In genomic region chr16:5421591-5421990, GRCm38 (mm10) we compare ENCODE assay signal across 25 mouse cellular contexts.
DNase-seq lines count a peak whose midpoint lies in the region; ATAC-seq and TF ChIP-seq lines count a peak whose summit lies in the region.
"Had no signal": no experiment of that assay in that cellular context is flagged by ENCODE, and none has a peak within 500 bp of the region (broad histone marks: within the 10 kb centered on the region; RNA-seq: fewer than 3 reads in every experiment).

No protein-coding gene starts in this region.

- no peaks in the 10 kb centered on the region for H3K27me3 ChIP-seq in heart, adult 2 months (ENCODE audit: control insufficient read depth, insufficient read depth, low read length)
- H3K27me3 ChIP-seq in liver, postnatal 0 days (ENCODE audit: insufficient read depth, low read length) = no peaks in the 10 kb centered on the region
- H3K27me3 ChIP-seq: embryonic facial prominence, embryonic 13.5 days; forebrain, embryonic 13.5 days; hindbrain, embryonic 15.5 days; limb, embryonic 12.5 days; liver, embryonic 13.5 days; lung, embryonic 15.5 days; midbrain, embryonic 15.5 days had no signal

- no peaks in the 10 kb centered on the region for H3K79me2 ChIP-seq in heart, adult 2 months (replicated peaks; ENCODE audit: control insufficient read depth, insufficient read depth, low read length)

- no peak for TF ChIP-seq POLR2A in heart, adult 2 months (IDR thresholded peaks at IDR 0.05; ENCODE audit: insufficient read depth, low read depth, low read length)

- no peak for ATAC-seq in liver, postnatal 0 days
- ATAC-seq: forebrain, embryonic 13.5 days; midbrain, embryonic 15.5 days had no signal

- H3K27ac ChIP-seq in heart, adult 2 months = no peak overlapping the region
- H3K27ac ChIP-seq in liver, postnatal 0 days (ENCODE audit: low read depth) = no peak overlapping the region
- H3K27ac ChIP-seq: embryonic facial prominence, embryonic 13.5 days; forebrain, embryonic 13.5 days; gastrocnemius, adult 2 months; heart, embryonic 10.5 days; hindbrain, embryonic 15.5 days; kidney, postnatal 0 days; limb, embryonic 12.5 days; liver, embryonic 13.5 days; lung, embryonic 15.5 days; midbrain, embryonic 15.5 days; stomach, postnatal 0 days had no signal

- H3K4me3 ChIP-seq in heart, adult 2 months = no peak overlapping the region
- no peak overlapping the region for H3K4me3 ChIP-seq in liver, postnatal 0 days (ENCODE audit: low read depth, low read length)
- H3K4me3 ChIP-seq: embryonic facial prominence, embryonic 13.5 days; erythroblast, embryonic 14.5 days; forebrain, embryonic 13.5 days; gastrocnemius, adult 2 months; heart, embryonic 10.5 days; hindbrain, embryonic 15.5 days; limb, embryonic 12.5 days; liver, embryonic 13.5 days; lung, embryonic 15.5 days; midbrain, embryonic 15.5 days had no signal

- TF ChIP-seq EP300 in heart, adult 2 months (IDR thresholded peaks at IDR 0.05; ENCODE audit: insufficient read depth, low read depth, low read length) = no peak
- no peak for TF ChIP-seq EP300 in liver, postnatal 0 days (IDR thresholded peaks at IDR 0.05; ENCODE audit: low read depth)

- H3K9me3 ChIP-seq in liver, postnatal 0 days (ENCODE audit: low read length) = no peaks in the 10 kb centered on the region
- H3K9me3 ChIP-seq: embryonic facial prominence, embryonic 13.5 days; forebrain, embryonic 13.5 days; heart, embryonic 10.5 days; hindbrain, embryonic 15.5 days; limb, embryonic 12.5 days; liver, embryonic 13.5 days; lung, embryonic 15.5 days; midbrain, embryonic 15.5 days had no signal

- intact Hi-C loops in heart, adult 2 months (cut with DNase I) = no loop called here

- DNase-seq in heart, adult 2 months = no peak
- DNase-seq in heart, adult 18-20 months = no peak
- no peak for DNase-seq in liver, postnatal 0 days
- DNase-seq in liver (no peak), ZHBTc4 (ENCODE audit: low read depth, low spot score) (peak; percentile 6)
- no peak for DNase-seq in natural killer cell, adult 2 months (ENCODE audit: low spot score in 2 of 2)
- no peak for DNase-seq in spleen, adult 18-20 months
- DNase-seq: cerebellum, adult 2 months; cerebellum, postnatal 36 days; embryo, embryonic 11 days; gastrocnemius, adult 2 months; kidney, adult 11 months; liver, embryonic 13.5 days; lung, postnatal 36 days; thymus, adult 2 months had no signal

- no peak overlapping the region for H3K4me2 ChIP-seq in liver, postnatal 0 days (ENCODE audit: low read depth, low read length)
- H3K4me2 ChIP-seq: embryonic facial prominence, embryonic 13.5 days; forebrain, embryonic 13.5 days; hindbrain, embryonic 15.5 days; limb, embryonic 12.5 days; liver, embryonic 13.5 days; lung, embryonic 15.5 days; midbrain, embryonic 15.5 days had no signal

- H3K4me1 ChIP-seq in heart, adult 2 months (ENCODE audit: control insufficient read depth, insufficient read depth, low read length) = no peaks in the 10 kb centered on the region
- no peaks in the 10 kb centered on the region for H3K4me1 ChIP-seq in liver, postnatal 0 days (ENCODE audit: insufficient read depth)
- H3K4me1 ChIP-seq: limb, embryonic 12.5 days; liver, embryonic 13.5 days; lung, embryonic 15.5 days; midbrain, embryonic 15.5 days had no signal

- peak; percentile 16; the same call in 1 of the 2 replicates for TF ChIP-seq CTCF in heart, adult 2 months (IDR thresholded peaks at IDR 0.05)
- peak; percentile 25; the same call in 1 of the 2 replicates for TF ChIP-seq CTCF in liver, postnatal 0 days (IDR thresholded peaks at IDR 0.05; ENCODE audit: low read depth)

- H3K9ac ChIP-seq in heart, adult 2 months (ENCODE audit: low read depth, low read length) = no peak overlapping the region
- no peak overlapping the region for H3K9ac ChIP-seq in liver, postnatal 0 days (replicated peaks)
- H3K9ac ChIP-seq: embryonic facial prominence, embryonic 13.5 days; forebrain, embryonic 13.5 days; hindbrain, embryonic 15.5 days; limb, embryonic 12.5 days; liver, embryonic 13.5 days; lung, embryonic 15.5 days; midbrain, embryonic 15.5 days had no signal

- 82% methylated on average over 5 of the region's 5 CpGs for WGBS in heart, adult 2 months
- 75% methylated on average over 5 of the region's 5 CpGs for WGBS in liver, postnatal 0 days (ENCODE audit: insufficient replicate concordance)

- no peaks in the 10 kb centered on the region for H3K36me3 ChIP-seq in heart, adult 2 months (ENCODE audit: control insufficient read depth, insufficient read depth, low read length)
- H3K36me3 ChIP-seq in liver, postnatal 0 days (replicated peaks; ENCODE audit: insufficient read depth, low read length) = no peaks in the 10 kb centered on the region
- H3K36me3 ChIP-seq: embryonic facial prominence, embryonic 13.5 days; heart, embryonic 10.5 days; hindbrain, embryonic 15.5 days; limb, embryonic 12.5 days; liver, embryonic 13.5 days; lung, embryonic 15.5 days; midbrain, embryonic 15.5 days had no signal
